Mouse (Mus musculus): ENCODE results near the gene Rrm1. TPM values are rescaled to one million over a fixed set of nuclear protein-coding genes. Genes with fewer than 3 reads are reported as not detected.

Gene Rrm1
- 54.6 TPM for polyA plus RNA-seq (2017; shearing (Covaris generic))

DNA sequence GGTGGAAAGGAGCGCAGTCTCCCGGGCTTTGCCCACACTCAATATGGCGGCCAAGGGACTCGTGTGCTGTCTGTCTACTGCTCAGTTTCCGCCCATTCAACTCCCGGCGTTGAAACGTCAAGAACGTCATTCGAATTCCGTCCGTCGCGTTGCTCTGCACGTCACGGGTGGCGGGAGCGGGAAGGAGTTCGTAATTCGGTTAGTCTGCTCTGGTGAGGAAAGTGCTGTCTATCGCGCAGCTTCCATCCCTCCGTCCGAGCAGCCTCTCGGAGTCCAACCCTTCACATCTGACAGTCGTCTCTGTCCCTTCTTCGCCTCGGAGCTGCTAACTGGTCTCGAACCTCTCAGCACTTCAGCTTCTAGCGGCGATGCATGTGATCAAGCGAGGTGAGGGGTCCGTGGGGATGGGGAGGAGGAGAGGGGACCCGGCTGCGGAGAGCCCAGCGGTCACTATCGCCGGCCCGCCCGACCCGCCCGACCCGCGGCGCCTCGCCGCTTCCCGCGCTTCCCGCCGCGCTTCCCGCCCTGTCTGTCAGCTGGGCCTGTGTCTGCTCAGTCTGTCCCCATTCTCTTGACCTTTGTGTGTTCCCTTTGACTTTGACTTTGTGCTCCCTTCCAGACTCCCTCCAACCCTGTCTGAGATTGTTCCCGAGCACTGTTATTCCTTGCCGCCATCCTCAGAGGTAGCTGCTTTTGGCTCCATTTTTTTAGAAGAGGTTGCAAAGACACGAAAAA is at the start of gene Rrm1:
Gene Rrm1 (plus strand): TSS at position 39 of the 735 bp plus-strand sequence.

DNA sequence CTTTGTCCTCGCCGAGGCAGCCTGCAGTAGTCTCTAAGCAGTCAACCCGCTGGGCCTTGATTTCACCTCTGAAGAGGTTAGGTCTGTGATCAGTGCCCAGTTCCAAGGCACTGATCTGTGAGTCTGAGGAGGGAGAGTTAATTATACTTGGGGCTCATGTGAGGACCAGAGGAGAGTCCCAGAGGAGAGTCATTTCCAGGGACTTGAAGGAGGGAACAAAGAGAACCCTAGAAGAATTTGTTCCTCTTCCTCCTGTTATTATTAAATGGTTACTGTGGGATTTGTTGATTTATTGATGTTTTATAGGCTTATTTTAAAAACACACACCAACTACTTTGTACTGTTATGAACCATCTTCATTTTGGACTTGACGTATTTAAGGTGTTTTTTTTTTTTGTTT is 40.1 kb downstream of the Rrm1 start, which contains the start of gene Olfr543:
Gene Olfr543 (minus strand): TSS at position 101 of the 400 bp plus-strand sequence.

DNA sequence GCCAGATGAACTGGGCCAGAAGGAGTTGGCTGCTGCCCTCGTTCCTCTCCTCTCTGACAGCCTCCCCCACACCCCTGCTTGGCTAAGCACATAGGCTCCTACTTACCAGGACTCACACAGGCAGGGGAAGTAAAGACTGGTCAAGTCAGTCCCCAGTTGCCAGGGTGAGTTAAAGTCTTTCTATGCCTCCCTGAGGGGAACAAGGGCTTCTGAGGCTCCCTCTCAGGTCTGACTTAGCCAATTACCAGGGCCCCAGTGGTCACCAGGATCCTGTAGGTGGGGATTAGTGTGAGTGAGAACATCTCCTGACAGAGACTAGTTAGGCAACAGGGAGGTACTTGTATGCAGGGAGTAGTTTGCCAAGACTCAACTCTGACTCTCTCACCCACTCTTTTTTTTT is 46.7 kb downstream of the Rrm1 start, which contains the start of gene Olfr544:
Gene Olfr544 (minus strand): TSS at position 153 of the 400 bp plus-strand sequence.

DNA sequence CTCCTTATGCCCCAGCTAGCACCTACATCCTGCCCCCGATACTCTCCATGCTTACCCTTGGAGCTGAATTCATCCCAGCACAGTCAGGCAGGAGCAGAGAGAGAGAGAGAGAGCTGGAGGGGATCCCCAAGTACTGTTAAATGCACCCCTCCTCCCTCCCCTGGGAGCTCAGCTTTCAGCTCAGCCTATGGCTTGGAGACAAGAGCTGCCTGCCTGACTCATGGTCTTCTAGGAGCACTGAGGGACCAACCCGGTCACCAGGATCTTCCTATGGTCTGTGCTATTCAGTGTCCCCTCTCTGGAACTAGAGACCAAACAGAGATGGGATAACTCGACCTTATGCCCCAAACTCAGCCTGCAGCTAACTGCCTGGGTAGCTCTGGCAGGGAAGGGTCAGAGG is 58.0 kb downstream of the Rrm1 start, which contains the start of gene Olfr545:
Gene Olfr545 (minus strand): TSS at position 101 of the 400 bp plus-strand sequence.

Other genes starting within 250 kb of the Rrm1 start
- 27.0 TPM for gene Nup98, start 231.5 kb upstream of the Rrm1 start, polyA plus RNA-seq (2017; shearing (Covaris generic))
- 48.2 TPM for gene Pgap2, start 231.5 kb upstream of the Rrm1 start, polyA plus RNA-seq (2017; shearing (Covaris generic))
- gene Rhog, start 185.6 kb upstream of the Rrm1 start, polyA plus RNA-seq (2017; shearing (Covaris generic)) = 332 TPM
- 92.2 TPM for gene Stim1, start 173.9 kb upstream of the Rrm1 start, polyA plus RNA-seq (2017; shearing (Covaris generic))
- not detected for gene Olfr543, start 40.0 kb downstream of the Rrm1 start, polyA plus RNA-seq (2017; shearing (Covaris generic))
- gene Olfr544, start 46.6 kb downstream of the Rrm1 start, polyA plus RNA-seq (2017; shearing (Covaris generic)) = not detected
- 0.09 TPM for gene Olfr545, start 57.9 kb downstream of the Rrm1 start, polyA plus RNA-seq (2017; shearing (Covaris generic))
- not detected for gene Olfr547, start 93.1 kb downstream of the Rrm1 start, polyA plus RNA-seq (2017; shearing (Covaris generic))
- gene Olfr548-ps1, start 99.2 kb downstream of the Rrm1 start, polyA plus RNA-seq (2017; shearing (Covaris generic)) = not detected
- gene Olfr549, start 108.2 kb downstream of the Rrm1 start, polyA plus RNA-seq (2017; shearing (Covaris generic)) = not detected
- 116 TPM for gene Trim21, start 123.8 kb downstream of the Rrm1 start, polyA plus RNA-seq (2017; shearing (Covaris generic))
- gene Olfr550, start 129.7 kb downstream of the Rrm1 start, polyA plus RNA-seq (2017; shearing (Covaris generic)) = not detected
- not detected for gene Olfr551, start 150.2 kb downstream of the Rrm1 start, polyA plus RNA-seq (2017; shearing (Covaris generic))
- gene Olfr552, start 156.1 kb downstream of the Rrm1 start, polyA plus RNA-seq (2017; shearing (Covaris generic)) = not detected
- gene Olfr553, start 176.5 kb downstream of the Rrm1 start, polyA plus RNA-seq (2017; shearing (Covaris generic)) = not detected
- not detected for gene Olfr554, start 196.7 kb downstream of the Rrm1 start, polyA plus RNA-seq (2017; shearing (Covaris generic))
- not detected for gene Olfr555, start 217.1 kb downstream of the Rrm1 start, polyA plus RNA-seq (2017; shearing (Covaris generic))
- gene Olfr556, start 223.2 kb downstream of the Rrm1 start, polyA plus RNA-seq (2017; shearing (Covaris generic)) = not detected
- 17.4 TPM for gene Trim68, start 245.6 kb downstream of the Rrm1 start, polyA plus RNA-seq (2017; shearing (Covaris generic))

All from activated CD4-positive, CD25-positive, alpha-beta regulatory T cell, adult 9 weeks (primary cell).